Mouse (Mus musculus) testis, adult 2 months (tissue): ENCODE data around the gene Plcb3. TPM values are rescaled to one million over a fixed set of nuclear protein-coding genes. Genes with fewer than 3 reads are reported as not detected.

ENCODE experiments used
- H3K27ac ChIP-seq: fragments of 200-500 bp; 2 replicates; pipeline ENCODE4 v1.5.1; 2012; ENCODE audit warnings: low read depth, low read length; ENCODE audit not compliant: control insufficient read depth, insufficient read depth
- H3K27me3 ChIP-seq: fragments of 200-500 bp; 2 replicates; pipeline ENCODE4 v1.6.1; 2012; ENCODE audit warnings: mild to moderate bottlenecking, low read length, moderate library complexity; ENCODE audit not compliant: control insufficient read depth, insufficient read depth
- H3K36me3 ChIP-seq: fragments of 200-500 bp; 2 replicates; pipeline ENCODE4 v1.6.1; 2012; ENCODE audit warnings: mild to moderate bottlenecking, low read length; ENCODE audit not compliant: control insufficient read depth, insufficient read depth
- H3K4me1 ChIP-seq: fragments of 200-500 bp; 2 replicates; pipeline ENCODE4 v1.6.1; 2012; ENCODE audit warnings: low read length; ENCODE audit not compliant: control insufficient read depth, insufficient read depth
- H3K4me3 ChIP-seq: fragments of 200-500 bp; 2 replicates; pipeline ENCODE4 v1.5.1; 2012; ENCODE audit warnings: low read depth, mild to moderate bottlenecking, low read length, moderate library complexity, mixed read lengths; ENCODE audit not compliant: control insufficient read depth
- CTCF ChIP-seq: fragments of 200-500 bp; IDR thresholded peaks from 2 replicates; pipeline ENCODE4 v1.5.1; 2012; ENCODE audit warnings: low read depth, mild to moderate bottlenecking, inconsistent platforms, low read length, moderate library complexity; ENCODE audit not compliant: control insufficient read depth, insufficient read depth, insufficient replicate concordance
- POLR2A ChIP-seq: fragments of 200-500 bp; IDR thresholded peaks from 2 replicates; pipeline ENCODE4 v1.6.1; 2012; ENCODE audit warnings: low read depth, mild to moderate bottlenecking, inconsistent platforms, low read length, moderate library complexity; ENCODE audit not compliant: control insufficient read depth
- polyA plus RNA-seq: library from polyadenylated mRNA; depleted of rRNA; stranded (reverse); fragments of >200 nt; gene quantifications from 2 replicates; pipeline ENCODE4 v1.2.3, GENCODE M21; 2012

Plcb3 gene
- polyA plus RNA-seq, 1 experiment = 13.9 TPM

- peak within 1 kb of the TSS; percentile 95 for H3K27ac ChIP-seq
- H3K36me3 ChIP-seq = no peaks in the 10 kb centered on the region; the same call in 1 of the 2 replicates
- no peaks in the 10 kb centered on the region for H3K27me3 ChIP-seq
- peaks cover 25% of the 10 kb centered on the region for H3K4me1 ChIP-seq
- TF ChIP-seq CTCF (no peak), POLR2A (peak; percentile 91)
- peak within 1 kb of the TSS; percentile 97 for H3K4me3 ChIP-seq
Observed at GRCm38 (mm10) chr19:6980381-6981093, 4.3 kb upstream of the Plcb3 start, which contains the start of gene Fkbp2. Gene Fkbp2, minus strand, starts transcription at chr19:6980501.

GRCm38 (mm10) chr19:6979486-6980380 lies 3.5 kb upstream of the Plcb3 start:
- Histone ChIP-seq H3K4me3 (peak overlapping the region; percentile 97), H3K27ac (peak overlapping the region; percentile 79), H3K36me3 (no peaks in the 10 kb centered on the region; the same call in 1 of the 2 replicates), H3K27me3 (no peaks in the 10 kb centered on the region), H3K4me1 (peaks cover 27% of the 10 kb centered on the region)
- TF ChIP-seq POLR2A (no peak), CTCF (peak; percentile 55)

- H3K4me1 ChIP-seq = peaks cover 27% of the 10 kb centered on the region
- no peak for TF ChIP-seq CTCF
- TF ChIP-seq POLR2A = no peak
- H3K27me3 ChIP-seq = no peaks in the 10 kb centered on the region
- peak overlapping the region; percentile 59 for H3K27ac ChIP-seq
- H3K4me3 ChIP-seq = peak overlapping the region; percentile 97
- H3K36me3 ChIP-seq = no peaks in the 10 kb centered on the region; the same call in 1 of the 2 replicates
Observed at GRCm38 (mm10) chr19:6979001-6979479, 2.8 kb upstream of the Plcb3 start.

GRCm38 (mm10) chr19:6978639-6978974 lies 2.3 kb upstream of the Plcb3 start:
- no peak overlapping the region for H3K27ac ChIP-seq
- no peaks in the 10 kb centered on the region; the same call in 1 of the 2 replicates for H3K36me3 ChIP-seq
- TF ChIP-seq POLR2A = no peak
- TF ChIP-seq CTCF = no peak
- H3K4me1 ChIP-seq = peaks cover 27% of the 10 kb centered on the region
- no peak overlapping the region for H3K4me3 ChIP-seq
- H3K27me3 ChIP-seq = no peaks in the 10 kb centered on the region

GRCm38 (mm10) chr19:6977759-6978638 lies 1.7 kb upstream of the Plcb3 start:
- no peak overlapping the region for H3K4me3 ChIP-seq
- no peaks in the 10 kb centered on the region; the same call in 1 of the 2 replicates for H3K36me3 ChIP-seq
- no peak for TF ChIP-seq POLR2A
- no peak for TF ChIP-seq CTCF
- H3K27ac ChIP-seq = no peak overlapping the region
- H3K4me1 ChIP-seq = peaks cover 27% of the 10 kb centered on the region
- no peaks in the 10 kb centered on the region for H3K27me3 ChIP-seq

GRCm38 (mm10) chr19:6974211-6975205 lies 1.8 kb downstream of the Plcb3 start, which contains the start of gene Ppp1r14b:
Gene Ppp1r14b, plus strand, starts transcription at chr19:6974968.
- peak within 1 kb of the TSS; percentile 80 for H3K27ac ChIP-seq
- peak within 1 kb of the TSS; percentile 91 for H3K4me3 ChIP-seq
- H3K4me1 ChIP-seq = peaks cover 31% of the 10 kb centered on the region
- TF ChIP-seq CTCF (no peak), POLR2A (peak; percentile 38; the same call in 1 of the 2 replicates)
- H3K36me3 ChIP-seq = no peaks in the 10 kb centered on the region
- H3K27me3 ChIP-seq = no peaks in the 10 kb centered on the region
